Mouse (Mus musculus) layer of hippocampus, postnatal 10 days (tissue): Measurements from ENCODE around the gene Capn1. TPM values are rescaled to one million over a fixed set of nuclear protein-coding genes. Genes with fewer than 3 reads are reported as not detected.

Experiments
- DNase-seq, 2 experiments: peaks; one replicate each; pipeline ENCODE4 v3.0.0; 2021; ENCODE audit warnings: low spot score in 2 of 2
- total RNA-seq, 2 experiments: library from RNA; stranded (reverse); gene quantifications; 2 replicates each; pipeline ENCODE4 v1.2.3; 2021

Capn1 gene
- total RNA-seq, 2 experiments from 2014 or later, result 17.7 to 19.1 TPM

GRCm38 (mm10) chr19:6040002-6040401 is 24.3 kb upstream of the Capn1 start:
- no peak for DNase-seq

- no peak for DNase-seq
Observed at GRCm38 (mm10) chr19:6038326-6038725, 22.6 kb upstream of the Capn1 start.

- no peak for DNase-seq
Observed at GRCm38 (mm10) chr19:6037695-6038094, 22.0 kb upstream of the Capn1 start.

DNA sequence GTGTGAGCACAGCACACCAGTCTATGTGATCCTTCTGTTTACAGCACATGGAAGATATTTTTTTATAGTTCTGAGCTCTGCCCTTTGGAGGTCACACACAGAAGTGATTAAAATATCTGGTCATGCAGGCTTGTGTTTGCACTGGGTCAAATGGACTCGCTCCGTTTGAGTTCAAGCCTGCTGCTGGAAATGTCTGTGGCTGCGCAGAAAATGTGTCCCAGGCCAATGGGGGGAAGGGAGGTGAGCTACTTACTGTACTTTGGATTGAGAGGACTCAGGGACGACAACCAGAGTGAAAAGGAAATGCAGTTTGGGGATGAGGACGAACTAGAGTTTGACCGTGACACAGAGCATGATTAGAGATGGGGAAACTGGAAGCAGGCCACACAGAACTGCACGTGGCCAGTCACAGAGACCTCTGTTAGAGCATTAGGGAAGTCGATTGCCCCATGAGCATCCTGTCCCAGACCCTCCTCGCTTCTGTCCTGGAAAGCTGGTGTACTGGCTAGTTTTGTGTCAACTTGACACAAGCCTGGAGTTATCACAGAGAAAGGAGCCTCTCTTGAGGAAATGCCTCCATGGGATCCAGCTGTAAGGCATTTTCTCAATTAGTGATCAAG is 20.4 kb upstream of the Capn1 start:
- no peak for DNase-seq

DNA sequence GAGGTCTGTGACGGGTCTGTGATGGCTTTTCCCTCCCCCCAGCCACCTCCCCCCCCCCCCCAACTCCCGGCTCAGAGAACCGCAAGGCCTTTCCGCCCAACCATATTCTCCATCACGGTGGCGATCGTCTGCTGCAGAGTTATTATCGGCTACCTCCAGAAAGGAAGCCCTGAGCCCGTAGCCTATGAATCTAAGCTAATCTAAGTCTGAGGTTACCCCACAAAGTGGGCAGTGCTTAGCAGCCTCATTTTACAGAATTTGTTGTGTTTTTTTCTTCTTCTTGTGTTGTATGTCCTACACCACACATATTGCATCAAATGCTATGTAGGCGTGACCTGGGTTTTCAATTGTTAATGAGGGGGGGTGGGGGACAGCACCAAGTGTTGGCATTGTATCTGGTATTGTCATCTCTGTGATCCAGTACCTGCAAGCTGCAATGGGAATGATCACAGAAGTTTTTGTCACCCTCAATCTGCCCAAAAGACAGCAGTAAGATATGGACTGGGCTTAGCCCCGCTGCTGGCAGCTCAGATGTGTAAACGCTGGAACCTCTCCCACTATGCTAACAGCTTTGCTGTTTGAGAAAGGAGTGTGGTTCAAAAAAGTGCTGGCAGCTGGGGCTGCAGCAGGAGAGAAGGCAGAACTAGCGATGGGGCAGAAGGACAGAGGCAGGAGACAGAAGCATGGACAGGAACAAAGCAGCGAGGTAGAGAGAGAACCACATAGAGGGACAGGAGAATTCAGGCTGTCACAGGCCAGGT is 15.0 kb upstream of the Capn1 start:
- no peak for DNase-seq

DNA sequence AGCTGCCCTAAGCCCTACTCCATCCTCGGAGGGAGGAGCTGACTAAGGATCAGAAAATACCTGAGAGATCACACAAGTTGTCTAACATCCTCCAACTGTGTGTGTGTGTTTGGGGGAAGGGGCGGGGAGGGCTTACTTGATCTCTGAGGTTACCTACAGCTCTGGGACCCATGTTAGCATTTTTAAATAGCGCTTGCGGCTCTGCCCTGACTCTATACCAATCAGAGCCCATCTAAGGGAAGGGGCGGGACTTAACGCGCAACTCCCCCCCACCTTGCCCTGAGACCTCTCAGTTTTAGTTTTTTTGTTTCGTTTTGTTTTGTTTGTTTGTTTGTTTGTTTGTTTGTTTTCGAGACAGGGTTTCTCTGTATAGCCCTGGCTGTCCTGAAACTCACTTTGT is 13.7 kb upstream of the Capn1 start:
- no peak for DNase-seq

- DNase-seq, result no peak
Observed at GRCm38 (mm10) chr19:6028991-6029390, 13.3 kb upstream of the Capn1 start.

GRCm38 (mm10) chr19:6023930-6024329 is 8.2 kb upstream of the Capn1 start:
- DNase-seq, result no peak

DNA sequence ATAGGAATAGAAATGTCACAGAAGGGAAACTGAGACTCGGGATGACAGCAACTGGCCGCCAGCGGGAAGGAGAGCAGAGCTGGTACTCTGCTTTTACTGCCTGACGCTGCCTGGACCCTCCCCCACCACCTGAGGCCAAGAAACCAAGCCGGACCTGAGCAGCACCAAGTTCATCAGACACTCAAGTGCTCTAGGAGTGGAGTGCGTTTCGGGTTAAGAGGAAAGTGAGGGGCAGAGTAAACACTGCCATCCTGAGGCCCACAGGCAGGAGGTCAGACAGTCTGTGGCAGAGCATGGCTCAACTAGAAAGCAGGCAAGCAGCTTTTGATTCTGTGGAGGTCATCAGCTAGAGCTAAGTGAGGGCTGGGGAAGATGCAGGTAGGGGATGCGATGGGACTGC is 7.4 kb upstream of the Capn1 start:
- DNase-seq, result no peak

DNA sequence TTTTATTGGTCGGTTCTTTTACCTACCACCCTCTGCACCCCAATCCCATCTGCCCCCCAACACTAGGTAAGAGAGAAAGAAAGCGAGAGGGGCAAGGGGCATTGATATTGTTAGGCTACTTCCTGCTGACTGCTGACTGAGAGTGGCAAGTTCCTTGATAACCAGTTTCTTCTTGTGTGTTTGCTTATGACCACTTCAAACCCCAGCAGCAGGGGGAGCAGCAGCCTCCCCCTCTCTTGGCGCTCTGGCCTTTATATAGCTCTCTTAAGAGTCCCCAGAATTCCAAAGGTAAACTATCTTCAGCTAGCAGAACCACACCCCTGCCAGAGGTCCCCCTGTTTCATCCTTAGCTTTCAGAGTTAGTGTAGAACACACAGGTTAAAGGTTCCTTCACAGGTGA is 4.6 kb upstream of the Capn1 start:
- DNase-seq, result no peak

- DNase-seq, result peak; percentile 87 to 88
Observed at GRCm38 (mm10) chr19:6018142-6019089, 2.7 kb upstream of the Capn1 start.

DNA sequence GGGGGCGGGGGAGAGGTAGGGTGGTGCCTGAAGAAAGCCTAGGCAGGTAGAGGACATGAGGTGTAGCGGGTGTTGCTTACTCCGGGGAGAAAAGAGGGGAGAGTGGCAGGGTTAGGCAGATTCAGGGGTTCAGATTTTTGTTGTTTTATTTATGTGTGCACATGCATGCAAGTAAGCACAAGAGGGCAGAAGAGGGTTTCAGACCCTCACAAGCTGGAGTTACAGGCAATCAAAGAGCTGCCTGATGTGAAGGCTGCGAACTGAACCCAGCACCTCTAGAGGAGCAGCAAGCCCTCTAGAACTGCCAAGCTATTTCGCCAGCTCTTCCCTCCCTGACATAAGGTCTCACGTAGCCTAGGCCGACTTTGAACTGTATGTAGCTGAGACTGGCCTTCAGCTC is 835 bp upstream of the Capn1 start:
- peak; percentile 13 to 16 for DNase-seq

DNA sequence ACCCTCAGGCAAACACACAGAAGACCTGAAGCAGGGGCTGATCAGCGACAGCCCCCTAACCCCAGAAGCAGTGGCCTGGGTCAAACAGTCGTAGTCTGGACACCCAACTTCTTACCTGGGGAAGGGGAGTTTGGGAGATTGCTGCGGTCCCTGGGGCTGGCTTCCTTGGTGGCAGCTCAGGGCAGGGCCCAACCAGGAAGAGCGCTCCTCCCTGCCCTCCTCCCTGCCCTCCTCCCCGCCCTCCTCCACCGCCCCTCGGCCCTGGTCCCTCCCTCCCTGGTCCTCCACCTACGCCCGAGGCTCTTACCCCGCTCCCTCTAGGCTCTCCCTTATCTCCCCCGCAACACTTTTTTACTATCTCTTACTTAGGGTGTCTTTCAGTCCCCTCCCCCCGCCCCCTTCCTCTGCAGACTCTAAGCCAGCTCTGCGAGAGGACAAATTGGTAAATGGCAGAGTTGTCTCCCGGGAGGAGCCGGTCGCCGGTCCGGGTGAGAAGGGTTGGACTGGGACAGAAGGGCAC is 646 bp downstream of the Capn1 start:
- peak in 1 of 2 experiments; percentile 14 for DNase-seq

DNA sequence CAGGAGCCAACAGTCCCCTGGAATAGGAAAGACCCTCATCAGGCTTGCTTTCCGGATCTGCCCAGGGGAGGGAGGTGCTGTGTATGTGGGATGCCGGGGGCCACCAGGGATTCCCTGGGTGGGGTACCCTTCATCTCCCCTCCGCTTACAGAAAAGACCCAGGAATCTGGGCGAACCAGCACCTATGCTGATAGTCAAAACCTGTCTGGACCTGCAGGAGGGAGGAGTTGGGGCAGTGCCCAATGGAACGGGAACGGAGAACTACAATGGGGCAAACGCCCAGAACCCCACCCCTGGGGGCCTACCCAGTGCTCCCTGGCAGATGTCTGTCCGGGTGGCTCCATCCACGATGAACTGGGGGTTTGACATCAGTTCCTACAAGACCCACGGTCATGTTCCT is 2.0 kb downstream of the Capn1 start:
- DNase-seq, result no peak

DNA sequence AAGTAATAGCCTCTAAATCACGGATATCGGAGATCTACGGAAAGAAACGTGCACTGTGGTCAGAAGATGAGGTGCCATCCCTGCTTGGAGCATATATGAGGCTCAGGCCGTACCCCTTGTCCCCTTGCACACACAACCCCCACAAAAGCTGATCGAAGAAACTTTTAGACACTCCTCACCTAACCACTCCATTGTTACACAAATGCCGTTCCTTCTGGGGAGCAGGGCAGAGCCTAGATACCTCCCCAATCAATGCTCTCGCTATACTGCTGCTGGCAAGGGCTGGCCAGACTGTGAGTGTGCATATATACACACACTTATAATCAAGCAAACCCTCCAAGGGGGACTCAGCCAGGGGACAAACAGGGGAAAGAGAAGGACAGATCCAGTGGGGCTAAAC is 6.6 kb downstream of the Capn1 start:
- no peak for DNase-seq

DNA sequence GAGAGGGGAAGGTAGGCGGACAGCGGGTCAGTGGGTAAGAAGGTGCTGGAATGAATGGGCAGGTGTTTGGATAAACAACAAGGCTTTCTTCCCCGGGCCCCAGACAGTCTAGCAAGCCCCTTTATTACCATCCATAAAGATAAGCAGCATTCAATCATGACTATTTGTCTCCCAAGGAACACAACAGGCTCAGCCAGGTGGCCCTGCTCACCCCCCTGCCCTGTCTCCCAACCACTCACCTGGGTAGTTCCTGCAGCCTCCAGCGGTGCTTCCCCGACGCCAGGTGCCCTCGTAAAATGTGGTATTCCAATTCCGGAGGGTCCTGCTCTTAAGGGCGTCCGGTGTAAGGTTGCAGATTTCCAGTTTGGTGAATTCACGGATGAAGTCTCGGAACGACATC is 8.7 kb downstream of the Capn1 start:
- DNase-seq, result no peak

- no peak for DNase-seq
Observed at GRCm38 (mm10) chr19:6005541-6005940, 10.2 kb downstream of the Capn1 start.

- no peak for DNase-seq
Observed at GRCm38 (mm10) chr19:5999969-6000368, 15.7 kb downstream of the Capn1 start.

DNA sequence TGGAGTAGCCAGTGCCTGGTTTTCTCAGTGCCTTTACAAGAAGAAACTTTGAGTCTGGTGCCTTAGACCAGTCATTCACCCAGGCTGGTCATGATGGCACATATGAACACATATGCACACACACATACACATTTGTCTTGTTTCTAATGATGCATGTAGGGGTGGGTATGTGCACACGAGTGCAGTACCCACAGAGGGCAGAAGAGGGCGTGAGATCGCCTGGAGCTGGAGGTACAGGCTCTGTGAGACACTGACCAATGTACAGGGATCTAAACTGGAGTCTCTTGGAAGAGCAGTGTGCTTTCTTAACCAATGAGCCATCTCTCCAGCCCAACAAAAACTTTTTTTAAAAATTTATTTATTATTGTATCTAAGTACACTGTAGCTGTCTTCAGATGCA is 17.5 kb downstream of the Capn1 start:
- DNase-seq, result no peak

- DNase-seq, result no peak
Observed at GRCm38 (mm10) chr19:5994711-5995110, 21.0 kb downstream of the Capn1 start.

- DNase-seq, result no peak
Observed at GRCm38 (mm10) chr19:5992012-5992411, 23.7 kb downstream of the Capn1 start.

DNA sequence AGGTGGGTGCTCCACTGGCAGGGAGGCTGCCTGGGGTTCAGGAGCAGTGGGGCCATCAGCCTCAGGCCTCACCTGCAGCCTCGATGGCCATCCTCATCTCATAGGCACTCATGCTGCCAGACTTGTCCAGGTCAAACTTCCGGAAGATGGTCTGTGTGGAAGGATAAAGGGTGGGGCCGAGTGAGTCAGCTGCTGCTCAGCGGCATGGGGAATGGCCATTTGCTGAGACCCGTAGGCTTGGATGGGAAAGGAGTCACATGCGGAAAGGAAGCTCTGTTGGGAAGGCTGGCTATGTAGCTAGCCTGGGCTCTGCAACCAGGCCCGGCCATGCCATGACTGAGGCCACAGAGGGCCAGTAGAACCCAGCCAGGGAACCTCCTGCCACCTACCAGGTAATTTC is 24.2 kb downstream of the Capn1 start:
- DNase-seq, result no peak
